Mouse (Mus musculus): ENCODE results near the gene Golga4. TPM values are rescaled to one million over a fixed set of nuclear protein-coding genes. Genes with fewer than 3 reads are reported as not detected.

Gene Golga4
- total and polyA plus RNA-seq, 2 experiments from 2014 or later: 26.2 to 34.5 TPM

- Histone ChIP-seq H3K9me3 (ENCODE audit: low read length) (no peaks in the 10 kb centered on the region), H3K4me2 (ENCODE audit: low read depth, low read length, poor library complexity, severe bottlenecking) (no peak overlapping the region), H3K4me1 (ENCODE audit: insufficient read depth, low read length) (no peaks in the 10 kb centered on the region), H3K36me3 (ENCODE audit: insufficient read depth, low read length) (no peaks in the 10 kb centered on the region), H3K4me3 (ENCODE audit: low read depth, low read length) (no peak overlapping the region), H3K9ac (replicated peaks; ENCODE audit: low read length, poor library complexity, severe bottlenecking) (no peak overlapping the region), H3K27me3 (ENCODE audit: insufficient read depth, low read length) (peaks cover 17% of the 10 kb centered on the region), H3K27ac (ENCODE audit: low read depth, low read length) (no peak overlapping the region)
- DNase-seq (ENCODE audit: low spot score): no peak
- TF ChIP-seq CTCF (IDR thresholded peaks at IDR 0.05): no peak
- ATAC-seq (ENCODE audit: low FRiP score): no peak
- 53% methylated on average over 4 of the region's 4 CpGs for WGBS
Observed at GRCm38 (mm10) chr9:118608556-118608955, 102.5 kb downstream of the Golga4 start.

- no peak overlapping the region for H3K9ac ChIP-seq (replicated peaks; ENCODE audit: low read length, poor library complexity, severe bottlenecking)
- H3K36me3 ChIP-seq (ENCODE audit: insufficient read depth, low read length): no peaks in the 10 kb centered on the region
- H3K4me1 ChIP-seq (ENCODE audit: insufficient read depth, low read length): no peaks in the 10 kb centered on the region
- DNase-seq (ENCODE audit: low spot score): peak; percentile 37
- 64% methylated on average over 10 of the region's 10 CpGs for WGBS
- H3K4me3 ChIP-seq (ENCODE audit: low read depth, low read length): no peak overlapping the region
- no peak for ATAC-seq (ENCODE audit: low FRiP score)
- no peak overlapping the region for H3K27ac ChIP-seq (ENCODE audit: low read depth, low read length)
- peaks cover 14% of the 10 kb centered on the region for H3K27me3 ChIP-seq (ENCODE audit: insufficient read depth, low read length)
- H3K9me3 ChIP-seq (ENCODE audit: low read length): no peaks in the 10 kb centered on the region
- peak; percentile 60 for TF ChIP-seq CTCF (IDR thresholded peaks at IDR 0.05)
- no peak overlapping the region for H3K4me2 ChIP-seq (ENCODE audit: low read depth, low read length, poor library complexity, severe bottlenecking)
Observed at GRCm38 (mm10) chr9:118610060-118610459, 104.0 kb downstream of the Golga4 start.

GRCm38 (mm10) chr9:118611111-118611541 is 105.1 kb downstream of the Golga4 start:
- Histone ChIP-seq H3K4me3 (ENCODE audit: low read depth, low read length) (no peak overlapping the region; the same call in 1 of the 2 replicates), H3K27me3 (ENCODE audit: insufficient read depth, low read length) (peaks cover 7% of the 10 kb centered on the region; the same call in 1 of the 2 replicates), H3K4me2 (ENCODE audit: low read depth, low read length, poor library complexity, severe bottlenecking) (peak overlapping the region; percentile 44), H3K4me1 (ENCODE audit: insufficient read depth, low read length) (no peaks in the 10 kb centered on the region), H3K27ac (ENCODE audit: low read depth, low read length) (no peak overlapping the region), H3K9ac (replicated peaks; ENCODE audit: low read length, poor library complexity, severe bottlenecking) (no peak overlapping the region), H3K36me3 (ENCODE audit: insufficient read depth, low read length) (no peaks in the 10 kb centered on the region), H3K9me3 (ENCODE audit: low read length) (no peaks in the 10 kb centered on the region)
- 36% methylated on average over 14 of the region's 14 CpGs for WGBS
- TF ChIP-seq CTCF (IDR thresholded peaks at IDR 0.05): no peak
- ATAC-seq (ENCODE audit: low FRiP score): no peak
- DNase-seq (ENCODE audit: low spot score): peak; percentile 39

- no peaks in the 10 kb centered on the region for H3K36me3 ChIP-seq (ENCODE audit: insufficient read depth, low read length)
- no peak for TF ChIP-seq CTCF (IDR thresholded peaks at IDR 0.05)
- DNase-seq (ENCODE audit: low spot score) (no peak), ATAC-seq (ENCODE audit: low FRiP score) (no peak)
- WGBS: 69% methylated on average over 20 of the region's 20 CpGs
- H3K27ac ChIP-seq (ENCODE audit: low read depth, low read length): no peak overlapping the region
- H3K4me3 ChIP-seq (ENCODE audit: low read depth, low read length): no peak overlapping the region
- H3K4me2 ChIP-seq (ENCODE audit: low read depth, low read length, poor library complexity, severe bottlenecking): 0 out of 2 replicates have a peak overlapping the region, but pooled peaks have one; percentile 44
- no peak overlapping the region for H3K9ac ChIP-seq (replicated peaks; ENCODE audit: low read length, poor library complexity, severe bottlenecking)
- peaks cover 6% of the 10 kb centered on the region; the same call in 1 of the 2 replicates for H3K27me3 ChIP-seq (ENCODE audit: insufficient read depth, low read length)
- no peaks in the 10 kb centered on the region for H3K4me1 ChIP-seq (ENCODE audit: insufficient read depth, low read length)
- H3K9me3 ChIP-seq (ENCODE audit: low read length): no peaks in the 10 kb centered on the region
Observed at GRCm38 (mm10) chr9:118611958-118612581, 106.0 kb downstream of the Golga4 start.

GRCm38 (mm10) chr9:118617237-118617636 is 111.2 kb downstream of the Golga4 start:
- no peak for DNase-seq (ENCODE audit: low spot score)
- Histone ChIP-seq H3K36me3 (ENCODE audit: insufficient read depth, low read length) (no peaks in the 10 kb centered on the region), H3K4me3 (ENCODE audit: low read depth, low read length) (no peak overlapping the region), H3K9ac (replicated peaks; ENCODE audit: low read length, poor library complexity, severe bottlenecking) (no peak overlapping the region), H3K27ac (ENCODE audit: low read depth, low read length) (no peak overlapping the region), H3K4me2 (ENCODE audit: low read depth, low read length, poor library complexity, severe bottlenecking) (no peak overlapping the region), H3K9me3 (ENCODE audit: low read length) (no peaks in the 10 kb centered on the region), H3K27me3 (ENCODE audit: insufficient read depth, low read length) (peaks cover 3% of the 10 kb centered on the region; the same call in 1 of the 2 replicates), H3K4me1 (ENCODE audit: insufficient read depth, low read length) (no peaks in the 10 kb centered on the region)
- 83% methylated on average over 5 of the region's 5 CpGs for WGBS
- no peak for TF ChIP-seq CTCF (IDR thresholded peaks at IDR 0.05)
- no peak for ATAC-seq (ENCODE audit: low FRiP score)

GRCm38 (mm10) chr9:118618732-118619250 is 112.7 kb downstream of the Golga4 start:
- Histone ChIP-seq H3K9ac (replicated peaks; ENCODE audit: low read length, poor library complexity, severe bottlenecking) (no peak overlapping the region), H3K36me3 (ENCODE audit: insufficient read depth, low read length) (no peaks in the 10 kb centered on the region), H3K4me3 (ENCODE audit: low read depth, low read length) (no peak overlapping the region), H3K4me2 (ENCODE audit: low read depth, low read length, poor library complexity, severe bottlenecking) (no peak overlapping the region), H3K9me3 (ENCODE audit: low read length) (no peaks in the 10 kb centered on the region), H3K4me1 (ENCODE audit: insufficient read depth, low read length) (no peaks in the 10 kb centered on the region), H3K27me3 (ENCODE audit: insufficient read depth, low read length) (peaks cover 3% of the 10 kb centered on the region; the same call in 1 of the 2 replicates), H3K27ac (ENCODE audit: low read depth, low read length) (no peak overlapping the region)
- no peak for DNase-seq (ENCODE audit: low spot score)
- ATAC-seq (ENCODE audit: low FRiP score): no peak
- no peak for TF ChIP-seq CTCF (IDR thresholded peaks at IDR 0.05)
- WGBS: 95% methylated on average over 3 of the region's 3 CpGs

All from midbrain, postnatal 0 days (tissue).